13 mouse cellular contexts compared by ENCODE assay signal in the genomic region with DNA sequence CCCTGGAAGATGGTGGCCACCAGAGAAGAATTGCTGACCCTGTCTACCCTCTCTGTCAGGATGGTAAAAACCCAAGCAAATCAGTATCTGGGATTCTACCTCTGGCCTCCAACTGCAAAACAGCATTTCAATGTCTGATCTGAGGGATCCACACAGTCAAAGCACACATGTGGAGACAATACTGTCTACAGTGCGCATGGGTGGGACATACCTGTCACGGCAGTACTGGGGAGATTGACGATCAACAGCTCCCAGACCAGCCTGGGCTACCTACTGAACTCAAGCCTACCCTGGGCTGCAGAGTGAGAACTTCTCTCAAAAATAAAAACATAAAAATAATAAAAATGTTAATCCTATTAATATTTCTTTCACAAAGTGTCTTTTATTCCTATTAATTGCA.
"Had no signal": no experiment of that assay in that cellular context is flagged by ENCODE, and none has a peak within 500 bp of the region (broad histone marks: within the 10 kb centered on the region; RNA-seq: fewer than 3 reads in every experiment).

No protein-coding gene starts in this region.

- ATAC-seq: intestine, embryonic 16.5 days; lung, postnatal 0 days had no signal

- H3K27ac ChIP-seq: kidney, postnatal 0 days; left cerebral cortex, adult 2 months; liver, embryonic 15.5 days; stomach, embryonic 15.5 days had no signal

- H3K4me2 ChIP-seq: liver, embryonic 15.5 days; stomach, embryonic 15.5 days had no signal

- H3K4me3 ChIP-seq: left cerebral cortex, adult 2 months; liver, embryonic 15.5 days; stomach, embryonic 15.5 days had no signal

- DNase-seq: kidney, adult 2 months; lung, adult 2 months; lung, postnatal 36 days; retina, postnatal 1 day; spleen, adult 18-20 months; thymus, adult 2 months; thymus, postnatal 25 days had no signal

- H3K36me3 ChIP-seq: liver, embryonic 15.5 days; stomach, embryonic 15.5 days had no signal

- H3K9ac ChIP-seq: liver, embryonic 15.5 days; stomach, embryonic 15.5 days had no signal

- H3K9me3 ChIP-seq: liver, embryonic 15.5 days; stomach, embryonic 15.5 days had no signal

- H3K4me1 ChIP-seq: stomach, embryonic 15.5 days had no signal
